Mouse (Mus musculus): ENCODE measurements around the gene Olfr311.

- TF ChIP-seq CTCF (IDR thresholded peaks at IDR 0.05; ENCODE audit: low read depth, low read length) (no peak), POLR2A (IDR thresholded peaks at IDR 0.05; ENCODE audit: extremely low read depth, insufficient read depth, low read length) (no peak)
Observed at GRCm38 (mm10) chr11:58790646-58791045, 48.4 kb upstream of the Olfr311 start.

Measured in liver, adult 2 months (tissue).